Mouse (Mus musculus) embryonic stem cell, embryonic (primary cell): ENCODE measurements at regions not wholly inside any gene's neighbourhood (a gene's known extent, or its start where the extent isn't known, plus 50 kb on each side); places are given as distances from the start of the nearest gene placed in this dataset.

ENCODE experiments used
- CTCF ChIA-PET, 4 experiments: fragments of 300-600 bp in 2 of 4; fragments of 350-600 bp in 2 of 4; sonication (Branson Sonifier 250); formaldehyde crosslinking; loops; one replicate each; lab custom pipeline; 2022; ENCODE audit warnings: inconsistent platforms in 2 of 4; lab: Charles Lee
- POLR2A ChIA-PET, 4 experiments: fragments of 300-600 bp in 2 of 4; fragments of 350-600 bp in 2 of 4; sonication (Branson Sonifier 250); formaldehyde crosslinking; loops; one replicate each; lab custom pipeline; 2022; ENCODE audit warnings: antibody characterized with exemption in 4 of 4, inconsistent platforms in 1 of 4; lab: Charles Lee

DNA sequence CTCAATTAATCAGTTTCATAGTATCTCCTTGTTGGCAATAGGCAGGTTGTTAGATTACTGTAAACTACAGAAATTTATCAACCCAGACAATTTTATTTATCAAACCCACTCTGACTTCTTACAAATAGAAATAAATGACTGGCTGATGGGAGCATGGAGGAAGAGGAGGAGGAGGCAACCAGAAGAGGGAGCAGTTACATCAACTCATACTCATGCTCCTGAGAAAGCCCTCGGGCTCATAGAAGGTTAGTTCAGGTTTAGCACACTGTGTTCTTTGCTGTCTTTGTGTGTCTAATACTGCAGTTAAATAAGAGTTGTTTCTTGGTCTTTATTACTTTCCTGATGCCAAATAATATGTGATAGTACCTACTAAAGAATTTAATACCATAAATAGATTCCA, 344.6 kb upstream of the 1700056E22Rik start:
- CTCF ChIA-PET: no interaction called here
- POLR2A ChIA-PET: no interaction called here

DNA sequence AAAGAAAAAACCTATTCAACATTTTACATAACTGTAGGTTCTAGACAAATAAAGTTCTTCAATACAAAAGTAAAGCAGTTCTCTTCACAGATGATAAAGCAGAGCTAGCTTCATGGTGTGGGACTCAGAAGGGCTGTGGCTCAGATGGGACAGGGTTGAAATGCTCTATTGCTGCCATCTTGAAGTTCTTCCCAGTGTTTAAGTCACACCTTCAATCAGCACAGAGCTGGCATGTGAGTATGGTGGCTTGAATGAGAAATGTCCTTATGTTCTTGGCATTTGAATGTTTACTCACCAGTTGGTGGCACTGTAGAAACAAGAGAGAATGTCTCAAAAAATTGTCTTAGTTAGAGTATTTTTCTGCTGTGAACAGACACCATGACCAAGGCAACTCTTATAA, 330.9 kb upstream of the 1700056E22Rik start:
- ChIA-PET CTCF (no interaction called here), POLR2A (no interaction called here)

DNA sequence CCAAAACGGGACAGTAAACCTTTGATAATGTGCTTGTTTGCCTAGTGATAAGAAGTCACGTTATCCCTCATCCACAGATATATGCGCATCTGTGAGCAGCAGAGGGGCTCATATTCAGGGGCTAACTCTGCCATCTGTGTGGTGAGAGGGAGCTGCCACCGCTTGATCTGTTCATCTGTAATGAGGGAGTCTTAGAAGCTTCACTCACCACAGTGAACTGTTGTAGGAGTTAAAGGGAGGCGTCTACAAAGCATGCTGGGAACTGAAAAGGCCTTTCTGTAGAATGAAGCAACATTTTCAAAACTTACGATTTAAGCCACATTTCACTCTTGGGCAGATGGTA, 324.1 kb upstream of the 1700056E22Rik start:
- ChIA-PET POLR2A (no interaction called here), CTCF (interaction anchor here in 1 of 4 experiments (0.5 kb wide), 1 partner anchor 1246 kb away, joined by 3 read pairs; no protein-coding TSS in a partner anchor)

DNA sequence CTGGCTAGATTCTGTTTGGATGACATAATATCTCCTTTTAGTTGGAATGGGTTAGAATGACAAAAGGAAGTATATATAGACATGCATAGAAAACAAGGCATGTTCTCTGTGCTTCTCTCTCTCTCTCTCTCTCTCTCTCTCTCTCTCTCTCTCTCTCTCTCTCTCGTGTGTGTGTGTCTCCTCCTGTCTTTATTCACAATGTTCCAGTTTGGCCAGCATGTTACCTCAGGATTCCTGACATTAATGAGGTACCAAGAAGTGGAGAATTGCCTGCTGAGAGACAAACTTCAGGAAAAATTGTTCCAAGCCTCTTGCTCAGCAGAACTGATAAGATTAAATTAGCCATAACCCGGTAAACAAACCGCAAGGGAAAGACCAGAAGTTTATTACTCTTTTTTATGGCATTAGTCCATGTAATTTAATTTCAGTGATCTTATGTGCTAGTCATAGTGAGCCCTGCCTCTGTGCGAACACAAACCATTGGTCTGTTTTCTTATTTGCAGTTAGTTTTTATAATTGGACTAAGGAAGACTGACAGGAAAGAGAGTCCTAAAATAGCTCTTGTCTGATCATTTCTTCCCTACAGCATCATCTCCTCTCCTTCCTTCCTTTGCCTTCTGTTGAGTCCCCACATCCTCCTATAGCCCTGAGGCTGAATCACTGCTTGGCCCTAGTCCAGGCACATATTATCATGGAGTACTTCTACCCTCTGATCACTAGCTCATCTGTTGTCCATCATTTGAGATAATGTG, 323.5 kb upstream of the 1700056E22Rik start:
- ChIA-PET POLR2A (no interaction called here), CTCF (interaction anchor here in 1 of 4 experiments (0.5 kb wide), 1 partner anchor 1245 kb away, joined by 3 read pairs; no protein-coding TSS in a partner anchor)

DNA sequence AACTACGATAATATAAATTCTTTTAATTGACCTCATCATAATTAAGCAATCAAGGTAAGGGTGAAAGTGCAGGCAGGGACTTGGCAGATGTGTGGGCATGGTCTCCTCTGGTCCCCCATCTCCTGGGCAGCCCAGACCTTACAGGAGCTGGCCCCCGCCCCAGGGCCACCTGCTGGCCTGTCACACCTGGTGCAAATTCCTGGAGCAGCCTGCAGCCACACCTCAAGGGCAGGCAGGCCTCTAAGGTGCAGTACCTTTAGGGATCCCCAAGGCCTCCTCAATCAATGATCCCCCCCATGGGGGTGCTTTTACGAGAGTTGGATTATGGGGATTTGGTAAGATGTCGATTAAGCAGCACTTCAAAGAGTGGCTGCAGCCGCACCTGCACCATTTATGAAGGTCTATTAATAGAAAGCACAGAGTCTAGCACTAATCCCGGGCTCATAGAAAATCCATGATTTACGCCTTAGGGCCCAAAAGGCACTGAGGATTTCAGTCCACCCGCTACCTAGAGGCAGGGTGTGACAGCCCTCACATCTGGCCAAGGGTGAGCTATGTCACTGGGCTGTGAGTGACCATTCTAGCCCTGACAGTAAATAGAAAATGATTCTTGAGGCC, 319.8 kb upstream of the 1700056E22Rik start:
- CTCF ChIA-PET: no interaction called here
- POLR2A ChIA-PET: no interaction called here

DNA sequence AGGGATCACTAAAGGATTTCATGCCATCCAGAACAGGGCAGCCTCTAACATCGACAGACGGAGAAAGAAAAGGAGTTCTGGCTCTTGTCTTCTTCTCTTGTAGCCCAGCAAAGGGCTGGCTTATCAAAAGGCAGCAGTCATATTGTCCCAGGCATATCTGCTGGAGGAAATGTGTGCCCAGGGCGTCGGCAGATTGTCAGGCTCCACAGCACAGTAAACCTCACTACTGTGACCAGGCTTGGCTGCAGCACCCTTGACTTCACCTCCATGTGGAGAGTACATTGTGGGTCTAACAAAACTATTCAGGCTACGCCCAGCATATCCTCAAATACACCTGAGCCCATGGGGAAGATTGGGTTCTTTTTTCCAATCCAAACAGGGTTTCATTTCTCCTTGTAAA, 317.7 kb upstream of the 1700056E22Rik start:
- CTCF ChIA-PET: no interaction called here
- POLR2A ChIA-PET: no interaction called here

DNA sequence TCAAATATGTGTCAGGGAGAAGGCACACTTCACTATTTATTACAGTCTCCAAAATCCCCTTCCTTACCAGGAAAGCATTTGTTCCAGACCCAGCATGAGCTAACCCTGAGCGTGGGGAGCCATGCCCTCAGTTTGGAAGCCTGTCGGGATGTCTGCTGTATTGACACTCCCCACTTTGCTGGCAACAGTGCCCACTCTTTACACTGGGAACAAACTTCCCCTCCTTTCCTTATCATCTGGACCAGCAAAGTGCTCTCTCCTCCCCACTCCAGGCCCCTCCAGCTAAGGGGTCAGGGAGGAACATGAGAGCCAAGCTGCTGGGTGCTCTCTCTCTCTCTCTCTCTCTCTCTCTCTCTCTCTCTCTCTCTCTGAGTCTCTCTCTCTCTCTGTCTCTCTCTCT, 310.7 kb upstream of the 1700056E22Rik start:
- POLR2A ChIA-PET: no interaction called here
- CTCF ChIA-PET: interaction anchor here in 2 of 4 experiments (0.6 kb wide), 2 partner anchors 81 to 773 kb away, joined by 3 read pairs; no protein-coding TSS in a partner anchor

DNA sequence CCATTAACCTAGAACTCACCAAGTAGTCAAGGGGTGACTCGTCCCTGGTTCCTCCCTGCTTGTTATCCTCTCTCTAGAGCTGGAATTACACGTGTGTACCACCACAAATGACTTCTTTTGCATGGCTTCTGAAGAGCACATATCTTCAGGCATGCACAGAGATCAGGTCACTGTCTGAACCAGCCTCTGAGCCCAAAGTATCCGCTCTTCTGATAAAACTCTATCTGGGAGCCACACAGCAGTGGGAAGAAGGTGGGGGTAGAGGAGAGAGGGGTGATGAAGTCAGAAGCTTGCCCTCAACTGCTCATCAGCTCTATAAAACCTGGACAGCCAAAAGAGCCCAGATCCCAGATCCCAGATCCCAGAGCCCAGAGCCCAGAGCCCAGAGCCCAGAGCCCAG, 301.9 kb upstream of the 1700056E22Rik start:
- ChIA-PET POLR2A (no interaction called here), CTCF (no interaction called here)

DNA sequence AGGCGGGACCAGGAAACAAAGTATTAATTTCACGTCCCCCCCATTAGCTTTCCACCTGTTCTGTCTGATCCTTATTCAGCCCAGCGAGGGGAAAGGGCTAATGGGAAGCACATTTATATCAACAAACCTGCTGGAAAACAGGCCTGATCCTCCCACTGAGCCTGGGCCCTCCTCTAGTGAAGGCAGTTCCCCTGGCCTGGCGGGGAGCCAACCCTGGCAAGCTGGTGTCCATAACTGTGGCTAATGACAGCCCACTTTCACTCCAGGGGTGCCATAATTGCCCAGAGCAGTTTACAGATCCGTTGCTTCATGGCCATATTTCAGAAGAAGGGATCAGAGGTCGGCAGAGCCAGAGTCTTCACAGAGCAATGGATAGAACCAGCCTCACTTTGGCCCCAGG, 301.2 kb upstream of the 1700056E22Rik start:
- ChIA-PET POLR2A (interaction anchor here in 1 of 4 experiments (0.6 kb wide), 1 partner anchor 273 kb away, joined by 3 read pairs; no protein-coding TSS in a partner anchor), CTCF (no interaction called here)

DNA sequence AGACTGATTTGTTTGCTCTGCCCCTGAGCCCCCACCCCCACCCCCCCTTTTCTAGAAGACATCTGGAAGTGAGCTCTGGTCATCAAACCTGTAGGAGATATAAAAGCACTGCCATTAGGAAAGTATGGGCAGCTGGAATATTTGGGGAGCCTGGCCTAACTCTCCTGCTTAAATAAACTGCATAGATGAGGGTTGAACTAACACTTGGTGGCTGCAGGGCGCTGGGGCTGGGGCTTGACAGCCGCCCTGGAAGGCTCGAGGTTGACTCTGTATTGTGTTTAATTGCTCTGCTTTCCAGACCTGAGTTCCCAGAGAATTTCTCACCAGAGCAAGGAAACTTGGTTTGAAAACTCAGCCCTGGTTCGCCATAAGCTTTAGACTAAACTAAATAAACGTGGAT, 300.7 kb upstream of the 1700056E22Rik start:
- POLR2A ChIA-PET: interaction anchor here in 1 of 4 experiments (0.6 kb wide), 1 partner anchor 274 kb away, joined by 3 read pairs; no protein-coding TSS in a partner anchor
- CTCF ChIA-PET: interaction anchor here in 1 of 4 experiments (0.5 kb wide), 1 partner anchor 896 kb away, joined by 3 read pairs; no protein-coding TSS in a partner anchor

DNA sequence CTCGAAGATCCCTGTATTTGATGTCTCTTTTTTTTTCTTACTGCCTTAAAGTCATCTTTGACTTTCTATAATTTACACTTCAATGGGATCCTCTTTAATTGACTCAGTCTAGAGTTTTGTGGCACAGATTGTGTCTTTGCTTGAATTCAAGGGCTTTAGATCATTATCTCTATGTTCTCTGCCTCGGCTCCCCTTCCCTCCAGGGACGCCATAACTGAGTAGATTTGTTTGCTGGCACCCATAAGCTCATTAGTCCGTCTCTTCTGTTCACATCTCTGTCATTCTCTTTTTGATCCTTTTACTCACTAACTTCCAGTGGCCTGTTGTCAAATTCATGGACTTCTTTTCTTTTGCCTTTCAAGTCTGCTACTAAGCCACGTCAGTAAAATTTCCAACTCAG, 299.0 kb upstream of the 1700056E22Rik start:
- CTCF ChIA-PET: no interaction called here
- POLR2A ChIA-PET: interaction anchor here in 1 of 4 experiments (0.7 kb wide), 1 partner anchor 441 kb away, joined by 3 read pairs; no protein-coding TSS in a partner anchor

DNA sequence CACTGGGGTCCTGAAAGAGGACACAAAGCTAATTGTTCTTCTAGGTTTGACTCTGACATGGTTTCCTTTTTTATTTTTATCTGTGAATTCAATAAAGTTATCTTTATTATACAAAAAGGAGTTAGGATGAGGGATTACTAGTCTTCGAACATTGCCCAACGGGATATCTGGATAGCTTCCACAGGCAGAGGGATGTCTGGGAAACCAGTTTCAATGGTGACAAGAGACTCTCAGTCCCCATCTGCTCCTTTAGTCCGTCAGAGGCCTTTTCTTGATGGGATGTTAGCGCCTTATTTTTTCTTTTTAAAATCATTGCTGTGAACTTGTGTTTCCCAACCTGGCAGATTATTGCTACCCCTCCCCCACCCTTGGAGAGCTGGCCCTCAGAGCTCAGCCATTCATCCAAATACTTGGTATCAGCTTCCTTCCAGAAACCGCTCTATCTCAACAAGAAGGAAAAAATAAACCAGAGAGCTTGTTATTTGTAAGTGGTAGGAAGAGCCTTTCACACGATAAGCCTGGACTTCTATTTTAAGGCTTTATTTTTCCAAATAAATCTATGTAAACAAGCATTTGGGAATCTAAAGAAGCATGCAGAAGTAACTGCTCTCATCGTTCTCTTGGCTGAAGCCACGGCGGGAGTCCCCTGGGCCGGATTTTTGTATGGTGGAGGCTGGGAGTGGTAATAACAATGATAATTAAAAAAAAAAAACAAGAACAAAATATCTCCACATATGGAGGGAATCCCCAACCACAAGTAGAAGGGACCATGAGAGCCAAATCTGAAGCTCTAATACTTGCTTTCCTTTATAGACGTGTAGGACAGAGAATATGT, 296.6 kb upstream of the 1700056E22Rik start:
- POLR2A ChIA-PET: no interaction called here
- CTCF ChIA-PET: interaction anchor here in 1 of 4 experiments (0.7 kb wide), 1 partner anchor 462 kb away, joined by 6 read pairs; no protein-coding TSS in a partner anchor

DNA sequence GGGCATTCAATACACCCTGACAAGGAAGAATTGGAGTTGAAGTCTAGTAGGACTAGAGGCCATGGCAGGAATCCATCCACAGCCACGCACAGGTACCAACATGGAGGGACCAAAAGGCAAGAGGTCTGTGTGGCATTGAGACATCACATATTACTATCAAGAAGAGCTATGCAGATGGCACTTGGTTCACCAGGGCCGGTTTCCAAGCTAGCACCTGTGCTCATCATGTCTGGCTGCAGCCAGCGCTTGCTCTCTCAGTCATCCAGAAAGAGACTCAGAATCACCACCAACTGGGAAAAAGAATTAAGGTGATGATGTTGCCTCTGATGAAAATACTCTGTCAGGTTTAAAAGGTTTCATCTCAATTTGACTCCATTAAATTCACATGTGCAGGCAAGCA, 292.1 kb upstream of the 1700056E22Rik start:
- POLR2A ChIA-PET: no interaction called here
- CTCF ChIA-PET: no interaction called here

DNA sequence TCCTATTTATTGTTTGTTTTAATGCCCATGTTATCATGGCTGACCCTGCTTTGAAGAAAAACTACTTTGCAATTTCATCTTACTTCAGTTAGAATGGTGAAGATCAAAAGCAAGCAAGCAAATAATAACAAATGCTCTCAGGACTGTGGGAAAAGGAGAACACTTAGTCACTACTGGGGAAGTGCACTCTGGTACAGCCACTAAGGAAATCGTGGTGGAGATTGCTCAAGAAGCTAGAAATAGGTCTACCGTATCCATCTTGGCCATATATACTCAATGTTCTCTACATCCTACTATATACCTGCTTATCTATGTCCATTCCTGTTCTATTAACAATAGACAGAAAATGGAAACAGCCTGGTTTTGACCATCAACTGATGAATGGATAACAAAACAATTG, 290.1 kb upstream of the 1700056E22Rik start:
- ChIA-PET POLR2A (no interaction called here), CTCF (no interaction called here)

DNA sequence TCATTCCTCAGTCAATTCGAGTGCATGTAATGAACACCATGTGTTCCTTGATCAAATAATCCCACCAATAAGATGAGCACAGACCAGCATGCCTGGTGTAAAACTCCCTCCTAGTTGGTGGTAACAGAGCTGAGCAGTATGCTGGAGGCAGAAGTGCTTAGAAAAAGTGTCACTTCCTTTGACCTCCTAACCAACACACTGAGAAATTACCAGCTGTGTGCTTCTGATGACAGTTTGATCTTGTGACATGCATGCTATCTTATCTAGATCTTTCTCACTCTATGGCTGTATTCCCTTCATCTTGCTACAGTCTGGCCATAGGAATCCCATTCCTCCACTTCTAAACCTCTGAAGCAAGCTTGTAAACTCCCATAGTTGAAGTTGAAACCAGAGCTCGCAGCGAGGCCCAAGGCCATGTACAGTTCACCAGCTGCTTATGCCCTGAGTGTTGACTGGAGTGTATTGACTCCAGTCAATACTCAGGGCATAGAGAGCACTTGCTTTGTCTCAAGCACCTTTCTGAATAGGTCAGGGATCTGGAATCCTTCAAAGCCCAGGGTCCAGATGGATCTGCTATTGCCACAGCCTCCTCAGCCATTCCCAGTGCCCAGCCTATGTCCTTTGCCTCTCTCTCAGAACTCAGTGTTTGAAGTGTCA, 286.5 kb upstream of the 1700056E22Rik start:
- CTCF ChIA-PET: no interaction called here
- POLR2A ChIA-PET: no interaction called here

DNA sequence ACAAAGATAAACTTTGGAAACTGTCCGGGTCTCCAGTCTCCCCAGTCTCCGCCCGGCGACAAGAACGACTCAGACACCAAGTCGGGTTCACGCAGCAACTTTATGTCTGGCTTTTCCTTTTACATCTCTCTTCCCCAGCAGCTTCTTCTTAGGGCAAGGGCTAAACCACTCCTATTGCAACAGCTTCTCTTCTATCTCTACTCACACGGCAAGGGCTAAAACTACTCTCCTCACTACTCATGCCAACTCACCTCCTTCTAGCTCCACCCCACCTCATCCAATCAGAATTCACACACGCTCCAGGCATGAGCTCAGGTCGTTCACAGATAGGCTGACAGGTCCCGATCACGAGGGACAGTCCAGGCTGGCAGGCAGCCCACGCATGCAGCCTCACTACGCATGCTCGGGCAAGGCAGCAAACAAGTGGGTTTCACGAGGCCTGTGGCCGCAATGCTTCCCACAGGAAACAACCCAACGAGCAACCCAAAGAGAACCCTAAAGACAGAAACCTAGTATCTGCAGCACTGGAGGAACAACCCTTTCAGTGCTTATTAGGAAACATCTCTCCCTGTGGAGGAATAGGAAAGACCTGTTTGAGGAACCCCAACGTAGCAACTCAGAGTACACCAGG, 276.2 kb upstream of the 1700056E22Rik start:
- POLR2A ChIA-PET: no interaction called here

DNA sequence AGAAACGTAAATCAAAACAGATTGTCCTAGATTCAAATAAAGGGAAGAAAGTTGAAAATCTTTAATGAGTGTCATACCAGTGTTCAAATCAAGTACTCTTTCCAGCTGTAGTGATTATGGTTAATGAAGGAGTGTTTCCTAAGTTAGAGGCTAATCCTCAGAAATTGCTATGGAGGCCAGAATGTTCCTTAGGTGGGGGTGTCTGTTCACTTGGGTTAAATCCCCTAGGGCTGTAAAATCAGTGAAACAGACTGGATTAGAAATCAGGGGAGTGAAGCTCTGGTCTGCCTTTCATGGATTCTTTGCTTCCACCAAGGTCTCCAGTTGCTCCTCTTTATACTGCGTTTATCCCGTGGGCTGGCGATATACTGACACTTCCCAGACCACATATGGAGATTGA, 270.7 kb upstream of the 1700056E22Rik start:
- POLR2A ChIA-PET: no interaction called here

More for the DNA sequence above, 276.2 kb upstream of the 1700056E22Rik start:
- CTCF ChIA-PET: interaction anchor here in 1 of 4 experiments (0.7 kb wide), 1 partner anchor 868 kb away, joined by 3 read pairs; no protein-coding TSS in a partner anchor

DNA sequence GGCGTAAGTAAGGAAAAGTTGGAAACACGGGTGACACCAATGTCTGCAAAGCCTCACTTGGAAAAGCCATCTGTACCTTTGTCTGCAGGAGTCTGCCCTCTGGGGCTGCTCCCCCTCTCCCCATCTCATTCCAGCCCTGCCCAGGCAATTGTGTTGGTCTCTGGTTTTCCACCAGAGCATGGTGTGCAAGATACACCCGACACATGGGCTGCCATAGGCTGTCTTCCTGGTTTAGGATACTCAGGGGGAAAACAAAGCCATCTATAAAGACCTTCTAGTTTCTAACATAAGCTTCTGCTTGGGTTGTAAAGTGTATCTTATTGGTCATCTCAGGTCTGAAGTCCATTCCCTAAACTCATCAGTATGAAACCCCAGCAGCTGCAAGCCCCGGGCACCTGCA, 270.1 kb upstream of the 1700056E22Rik start:
- ChIA-PET POLR2A (no interaction called here), CTCF (no interaction called here)

More for the DNA sequence above, 270.7 kb upstream of the 1700056E22Rik start:
- CTCF ChIA-PET: no interaction called here

DNA sequence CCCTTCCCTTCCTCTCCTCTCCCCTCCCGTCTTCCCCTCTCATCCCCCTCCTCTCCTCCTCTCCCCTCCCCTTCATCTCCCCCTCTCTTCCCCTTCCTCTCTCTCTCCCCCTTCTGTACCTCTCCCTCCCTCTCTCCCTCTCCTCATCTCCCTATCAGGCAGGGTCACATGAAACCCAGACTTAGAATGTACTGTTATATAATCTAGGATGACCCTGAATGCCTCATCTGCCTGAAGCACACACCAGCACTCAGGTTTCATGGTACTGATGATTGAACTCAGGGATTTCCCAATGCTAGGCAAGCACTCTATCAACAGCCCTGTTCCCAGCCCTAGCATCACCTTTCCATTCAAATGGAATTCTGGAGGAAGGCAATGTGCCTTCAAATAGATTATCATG, 264.6 kb upstream of the 1700056E22Rik start:
- CTCF ChIA-PET: no interaction called here
- POLR2A ChIA-PET: no interaction called here
